Mouse (Mus musculus) embryonic facial prominence, embryonic 11.5 days (tissue): ENCODE data around the gene Smurf1. TPM values are rescaled to one million over a fixed set of nuclear protein-coding genes. Genes with fewer than 3 reads are reported as not detected.
A peak's percentile ranks its signal among the peaks of the same experiment; 100 is the strongest.

Experiments used
- ATAC-seq: fragments of 200-750 bp; cut with Nextera tagmentation; replicated peaks from 2 replicates; pipeline ENCODE4 v1.8.0; 2017; ENCODE audit warnings: low read depth; ENCODE audit not compliant: insufficient number of reproducible peaks, low FRiP score, low TSS enrichment
- DNase-seq: peaks from one replicate; pipeline ENCODE4 v3.0.0-alpha.2; 2015; ENCODE audit warnings: low spot score
- H3K27ac ChIP-seq: fragments of 300-500 bp; sonication (generic); replicated peaks from 2 replicates; pipeline ENCODE4 v1.5.1; 2014; ENCODE audit warnings: mild to moderate bottlenecking, low read depth, low read length, control low read depth
- H3K27me3 ChIP-seq: fragments of 300-500 bp; sonication (generic); 2 replicates; pipeline ENCODE4 v1.6.1; 2014; ENCODE audit warnings: mild to moderate bottlenecking, low read length, moderate library complexity, mixed read lengths; ENCODE audit not compliant: control insufficient read depth, insufficient read depth
- H3K36me3 ChIP-seq: fragments of 300-500 bp; sonication (generic); replicated peaks from 2 replicates; pipeline ENCODE4 v1.6.1; 2014; ENCODE audit warnings: low read depth, mild to moderate bottlenecking, low read length, moderate library complexity, mixed read lengths; ENCODE audit not compliant: control insufficient read depth, insufficient read depth
- H3K4me1 ChIP-seq: fragments of 300-500 bp; sonication (generic); 2 replicates; pipeline ENCODE4 v1.6.1; 2014; ENCODE audit warnings: low read length, mixed read lengths; ENCODE audit not compliant: control insufficient read depth, insufficient read depth
- H3K4me2 ChIP-seq: fragments of 300-500 bp; sonication (generic); 2 replicates; pipeline ENCODE4 v1.6.1; 2014; ENCODE audit warnings: low read depth, mild to moderate bottlenecking, control low read depth, low read length, moderate library complexity
- H3K4me3 ChIP-seq: fragments of 300-500 bp; sonication (generic); 2 replicates; pipeline ENCODE4 v1.5.1; 2014; ENCODE audit warnings: low read depth, low read length, control low read depth
- H3K9ac ChIP-seq: fragments of 300-500 bp; sonication (generic); replicated peaks from 2 replicates; pipeline ENCODE4 v1.6.1; 2014; ENCODE audit warnings: mild to moderate bottlenecking, control low read depth, low read length
- H3K9me3 ChIP-seq: fragments of 300-500 bp; sonication (generic); replicated peaks from 2 replicates; pipeline ENCODE4 v1.6.1; 2016; ENCODE audit warnings: mild to moderate bottlenecking, low read length, inconsistent platforms, mixed read lengths; ENCODE audit not compliant: control insufficient read depth
- WGBS: fragments of 180-500 bp; shearing (Covaris S2); extraction: QIAGEN DNeasy Blood & Tissue Kit; methylation state at CpG from one replicate; pipeline ENCODE4 v1.1.7; 2014; 5-methylcytosine and 5-hydroxymethylcytosine counted together
- polyA plus RNA-seq: library from polyadenylated mRNA; unstranded; fragments of >200 nt; fragmentation: Nextera tagmentation; extraction: Ambion mirVana; gene quantifications from 2 replicates; pipeline ENCODE4 v1.2.1, GENCODE M21; 2014

Smurf1 gene
- polyA plus RNA-seq, 1 experiment from 2014 or later, result 16.7 TPM

- no peak overlapping the region for H3K4me3 ChIP-seq
- H3K36me3 ChIP-seq, result no peaks in the 10 kb centered on the region
- no peak overlapping the region for H3K27ac ChIP-seq
- DNase-seq, result no peak
- no peak for ATAC-seq
- H3K4me1 ChIP-seq, result no peaks in the 10 kb centered on the region
- peaks cover 3% of the 10 kb centered on the region; the same call in 1 of the 2 replicates for H3K27me3 ChIP-seq
- no peak overlapping the region for H3K4me2 ChIP-seq
- H3K9me3 ChIP-seq, result no peaks in the 10 kb centered on the region
- no peak overlapping the region for H3K9ac ChIP-seq
- WGBS, result 88% methylated on average over 3 of the region's 3 CpGs
These were observed 5.6 kb upstream of the Smurf1 start for GRCm38 (mm10) chr5:144971266-144971665.

- Histone ChIP-seq H3K9me3 (no peaks in the 10 kb centered on the region), H3K4me1 (peaks cover 4% of the 10 kb centered on the region; the same call in 1 of the 2 replicates), H3K4me2 (peak overlapping the region; percentile 70), H3K36me3 (no peaks in the 10 kb centered on the region), H3K27me3 (peaks cover 3% of the 10 kb centered on the region; the same call in 1 of the 2 replicates), H3K4me3 (peak overlapping the region; percentile 89), H3K27ac (peak overlapping the region; percentile 86), H3K9ac (peak overlapping the region; percentile 86)
- peak; percentile 93 for DNase-seq
- 0% methylated on average over 12 of the region's 56 CpGs for WGBS
- peak; percentile 82 for ATAC-seq
These were observed 592 bp downstream of the Smurf1 start for GRCm38 (mm10) chr5:144964872-144965638.

- no peak for DNase-seq
- Histone ChIP-seq H3K9ac (no peak overlapping the region), H3K9me3 (no peaks in the 10 kb centered on the region), H3K4me1 (peaks cover 4% of the 10 kb centered on the region; the same call in 1 of the 2 replicates), H3K27me3 (peaks cover 3% of the 10 kb centered on the region; the same call in 1 of the 2 replicates), H3K27ac (no peak overlapping the region), H3K4me3 (peak overlapping the region; percentile 89), H3K4me2 (peak overlapping the region; percentile 13; the same call in 1 of the 2 replicates), H3K36me3 (no peaks in the 10 kb centered on the region)
- 18% methylated on average over 7 of the region's 8 CpGs for WGBS
- peak; percentile 77 for ATAC-seq
These were observed 1.2 kb downstream of the Smurf1 start for GRCm38 (mm10) chr5:144964465-144964864.

- Histone ChIP-seq H3K4me3 (peak overlapping the region; percentile 8; the same call in 1 of the 2 replicates), H3K4me2 (no peak overlapping the region; the same call in none of the 2 replicates), H3K9me3 (no peaks in the 10 kb centered on the region), H3K9ac (no peak overlapping the region), H3K36me3 (no peaks in the 10 kb centered on the region), H3K27me3 (peaks cover 3% of the 10 kb centered on the region; the same call in 1 of the 2 replicates), H3K4me1 (peaks cover 4% of the 10 kb centered on the region; the same call in 1 of the 2 replicates), H3K27ac (0 out of 2 replicates have a peak overlapping the region, but pooled peaks have one; percentile 28)
- ATAC-seq (no peak), DNase-seq (peak; percentile 69)
- 7% methylated on average over 13 of the region's 13 CpGs for WGBS
These were observed 1.8 kb downstream of the Smurf1 start for GRCm38 (mm10) chr5:144963817-144964261.

GRCm38 (mm10) chr5:144963401-144963800 lies 2.2 kb downstream of the Smurf1 start:
- Histone ChIP-seq H3K9ac (no peak overlapping the region), H3K9me3 (no peaks in the 10 kb centered on the region), H3K4me3 (no peak overlapping the region; the same call in 1 of the 2 replicates), H3K27me3 (peaks cover 3% of the 10 kb centered on the region; the same call in 1 of the 2 replicates), H3K4me1 (peaks cover 4% of the 10 kb centered on the region), H3K36me3 (no peaks in the 10 kb centered on the region), H3K27ac (0 out of 2 replicates have a peak overlapping the region, but pooled peaks have one; percentile 28), H3K4me2 (no peak overlapping the region; the same call in 1 of the 2 replicates)
- ATAC-seq (no peak), DNase-seq (no peak)
- WGBS, result 61% methylated on average over 3 of the region's 3 CpGs

GRCm38 (mm10) chr5:144958271-144958670 lies 7.4 kb downstream of the Smurf1 start:
- no peaks in the 10 kb centered on the region for H3K27me3 ChIP-seq
- peaks cover 2% of the 10 kb centered on the region; the same call in 1 of the 2 replicates for H3K4me1 ChIP-seq
- H3K4me3 ChIP-seq, result no peak overlapping the region
- no peak overlapping the region for H3K4me2 ChIP-seq
- WGBS, result 89% methylated on average over 9 of the region's 9 CpGs
- no peak for DNase-seq
- H3K9me3 ChIP-seq, result no peaks in the 10 kb centered on the region
- H3K9ac ChIP-seq, result no peak overlapping the region
- H3K27ac ChIP-seq, result no peak overlapping the region
- H3K36me3 ChIP-seq, result no peaks in the 10 kb centered on the region
- no peak for ATAC-seq

- no peak overlapping the region for H3K9ac ChIP-seq
- 86% methylated on average over 7 of the region's 7 CpGs for WGBS
- H3K4me2 ChIP-seq, result no peak overlapping the region
- H3K4me3 ChIP-seq, result no peak overlapping the region
- no peaks in the 10 kb centered on the region for H3K27me3 ChIP-seq
- H3K27ac ChIP-seq, result no peak overlapping the region
- peaks cover 2% of the 10 kb centered on the region; the same call in 1 of the 2 replicates for H3K4me1 ChIP-seq
- ATAC-seq, result no peak
- H3K36me3 ChIP-seq, result no peaks in the 10 kb centered on the region
- no peak for DNase-seq
- H3K9me3 ChIP-seq, result no peaks in the 10 kb centered on the region
These were observed 11.2 kb downstream of the Smurf1 start for GRCm38 (mm10) chr5:144954432-144954831.

- Histone ChIP-seq H3K9me3 (no peaks in the 10 kb centered on the region), H3K4me1 (no peaks in the 10 kb centered on the region), H3K4me2 (no peak overlapping the region), H3K36me3 (no peaks in the 10 kb centered on the region), H3K27ac (no peak overlapping the region), H3K27me3 (no peaks in the 10 kb centered on the region), H3K9ac (no peak overlapping the region), H3K4me3 (no peak overlapping the region)
- DNase-seq (no peak), ATAC-seq (no peak)
- WGBS, result 88% methylated on average over 2 of the region's 2 CpGs
These were observed 13.1 kb downstream of the Smurf1 start for GRCm38 (mm10) chr5:144952592-144952991.
